In the genomic region with DNA sequence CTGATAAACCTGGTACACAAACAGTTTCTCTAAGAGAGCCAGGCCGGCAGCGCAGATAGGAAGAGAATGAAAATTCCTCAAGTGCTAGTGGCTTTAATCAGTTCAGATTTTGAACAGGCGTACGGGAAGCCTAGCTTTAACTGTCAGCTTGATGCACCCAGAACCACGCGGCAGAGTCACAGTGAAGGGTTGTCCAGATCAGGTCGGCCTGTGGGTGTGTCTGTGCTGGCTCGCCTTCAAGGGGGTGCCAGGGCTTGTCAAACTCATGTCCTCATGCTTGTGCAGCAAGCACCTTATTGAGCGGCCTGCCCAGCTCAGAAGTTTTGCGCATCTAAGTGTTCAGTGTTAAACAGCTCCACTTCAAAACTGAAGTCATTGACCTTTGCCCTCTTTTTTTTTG, we compare ENCODE assay signal across 12 mouse cellular contexts.
"Had no signal": no experiment of that assay in that cellular context is flagged by ENCODE, and none has a peak within 500 bp of the region (broad histone marks: within the 10 kb centered on the region; RNA-seq: fewer than 3 reads in every experiment).

No protein-coding gene starts in this region.

- H3K4me3 ChIP-seq: kidney, embryonic 15.5 days; limb, embryonic 13.5 days; midbrain, embryonic 13.5 days; stomach, embryonic 15.5 days had no signal

- ATAC-seq: midbrain, embryonic 13.5 days had no signal

- H3K9me3 ChIP-seq: kidney, embryonic 15.5 days; limb, embryonic 13.5 days; midbrain, embryonic 13.5 days; stomach, embryonic 15.5 days had no signal

- H3K27ac ChIP-seq: limb, embryonic 13.5 days; macrophage; midbrain, embryonic 13.5 days; stomach, embryonic 15.5 days had no signal

- H3K36me3 ChIP-seq: kidney, embryonic 15.5 days; limb, embryonic 13.5 days; midbrain, embryonic 13.5 days; stomach, embryonic 15.5 days had no signal

- H3K4me2 ChIP-seq: kidney, embryonic 15.5 days; limb, embryonic 13.5 days; liver, embryonic 11.5 days; lung, embryonic 14.5 days; midbrain, embryonic 13.5 days; stomach, embryonic 15.5 days had no signal

- H3K4me1 ChIP-seq: midbrain, embryonic 13.5 days had no signal

- H3K27me3 ChIP-seq: kidney, embryonic 15.5 days; limb, embryonic 13.5 days; midbrain, embryonic 13.5 days; stomach, embryonic 15.5 days had no signal

- H3K9ac ChIP-seq: kidney, embryonic 15.5 days; limb, embryonic 13.5 days; lung, embryonic 14.5 days; midbrain, embryonic 13.5 days; stomach, embryonic 15.5 days had no signal

- DNase-seq: kidney, postnatal 14 days; left cerebral cortex, postnatal 4 days; lung, embryonic 14.5 days; lung, postnatal 10 days; right cerebral cortex, postnatal 14 days; thymus, postnatal 36 days had no signal
